Mouse (Mus musculus) right cerebral cortex, postnatal 4 days (tissue): Measurements from ENCODE around the gene Tomm20l.
"Not testable (repeated sequence)": the region's sequence is repeated elsewhere in the genome, so short reads cannot be mapped to it uniquely, and the experiment has no call there.

Experiments
- DNase-seq: peaks from one replicate; pipeline ENCODE4 v3.0.0-alpha.2; 2022

The Tomm20l gene

GRCm38 (mm10) chr12:71111331-71111730 lies at the start of gene Tomm20l:
TSS of gene Tomm20l (plus strand) at chr12:71111428.
- no peak for DNase-seq

- no peak for DNase-seq
These were observed 41.4 kb upstream of the Tomm20l start for GRCm38 (mm10) chr12:71069846-71070245.

DNA sequence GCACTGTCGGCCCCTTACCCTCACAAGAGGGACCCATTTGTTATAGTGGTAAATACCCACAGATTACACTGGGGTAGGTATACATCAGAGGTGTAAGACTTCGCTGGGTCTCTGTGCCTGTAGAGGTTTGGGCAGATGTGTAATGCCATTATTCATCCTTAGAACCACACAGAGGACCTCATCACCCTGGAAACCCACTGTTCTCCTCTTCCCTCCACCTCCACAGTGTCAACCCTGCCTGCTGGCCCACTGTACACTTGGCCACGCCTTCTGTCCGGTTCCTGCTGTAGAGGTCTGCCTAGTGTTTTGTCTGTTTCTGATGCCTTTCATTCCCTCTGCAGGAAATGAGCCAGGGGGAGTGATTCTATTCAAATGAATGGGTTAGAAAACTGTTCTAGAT lies 39.2 kb upstream of the Tomm20l start:
- DNase-seq: no peak

DNA sequence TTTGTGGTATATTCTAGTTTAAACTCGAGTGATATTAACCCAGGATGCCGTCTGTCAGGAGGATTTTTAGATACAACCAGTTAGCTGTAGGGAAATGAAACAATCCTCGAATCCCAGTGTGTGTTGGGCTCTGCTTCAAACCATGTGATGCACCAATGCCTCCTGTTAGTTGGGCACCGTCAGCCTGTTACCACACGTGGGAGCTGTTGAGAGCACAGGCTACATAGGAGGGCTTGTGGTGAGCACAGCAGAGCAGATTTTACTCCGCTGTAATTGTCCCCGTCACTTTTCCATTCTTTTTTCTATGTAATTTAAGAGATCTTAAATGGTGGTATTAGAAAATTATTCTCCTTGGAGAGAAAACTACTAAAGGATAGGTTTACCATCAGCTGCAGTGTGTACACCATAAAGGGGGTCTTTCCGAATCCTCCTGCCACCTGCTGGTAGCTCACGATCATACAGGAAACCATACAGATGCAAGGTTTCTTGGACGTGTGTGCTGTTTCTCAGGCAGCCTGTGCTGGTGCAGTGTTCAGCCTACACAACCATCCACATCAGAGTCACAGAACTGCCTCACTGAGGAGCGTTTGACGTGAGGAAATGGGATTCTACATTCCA lies 38.0 kb upstream of the Tomm20l start:
- DNase-seq: no peak

- DNase-seq: no peak
These were observed 24.9 kb upstream of the Tomm20l start for GRCm38 (mm10) chr12:71086331-71086730.

DNA sequence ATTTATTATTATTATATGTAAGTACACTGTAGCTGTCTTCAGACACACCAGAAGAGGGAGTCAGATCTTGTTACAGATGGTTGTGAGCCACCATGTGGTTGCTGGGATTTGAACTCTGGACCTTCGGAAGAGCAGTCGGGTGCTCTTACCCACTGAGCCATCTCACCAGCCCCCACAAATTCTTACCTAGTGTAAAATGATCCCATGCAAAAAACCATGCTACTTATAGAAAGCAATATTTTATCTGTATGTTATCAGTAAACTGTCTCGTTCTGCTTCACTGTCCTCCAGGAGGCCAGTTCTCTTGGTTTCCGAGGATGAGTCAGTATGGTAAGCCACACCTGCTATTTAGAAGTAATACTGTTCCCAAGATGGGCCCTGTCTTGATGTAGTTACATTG lies 7.0 kb upstream of the Tomm20l start:
- not testable (repeated sequence) for DNase-seq

GRCm38 (mm10) chr12:71107216-71107771 lies 3.9 kb upstream of the Tomm20l start:
- DNase-seq: no peak

DNA sequence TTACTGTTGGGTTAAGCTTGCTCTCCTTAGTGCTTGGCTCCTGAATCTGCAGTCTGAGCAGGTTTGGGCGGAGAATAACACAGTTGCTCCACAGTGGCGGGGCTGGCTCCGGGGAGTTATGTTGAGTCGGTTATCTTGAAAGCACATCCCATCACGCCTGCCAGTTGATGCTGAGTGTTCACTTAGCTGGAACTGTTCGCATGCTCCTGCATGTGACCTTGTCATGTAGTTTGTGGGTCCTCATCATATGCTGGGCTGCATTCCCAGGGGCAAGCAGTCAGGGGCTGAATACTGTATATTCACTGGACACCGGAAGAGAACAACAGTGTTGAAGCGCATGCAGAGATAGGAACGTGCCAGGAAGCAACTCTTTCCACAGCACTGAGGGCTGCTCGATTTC lies 1.8 kb downstream of the Tomm20l start:
- no peak for DNase-seq

GRCm38 (mm10) chr12:71113675-71114288 lies 2.6 kb downstream of the Tomm20l start:
- DNase-seq: peak; percentile 16

DNA sequence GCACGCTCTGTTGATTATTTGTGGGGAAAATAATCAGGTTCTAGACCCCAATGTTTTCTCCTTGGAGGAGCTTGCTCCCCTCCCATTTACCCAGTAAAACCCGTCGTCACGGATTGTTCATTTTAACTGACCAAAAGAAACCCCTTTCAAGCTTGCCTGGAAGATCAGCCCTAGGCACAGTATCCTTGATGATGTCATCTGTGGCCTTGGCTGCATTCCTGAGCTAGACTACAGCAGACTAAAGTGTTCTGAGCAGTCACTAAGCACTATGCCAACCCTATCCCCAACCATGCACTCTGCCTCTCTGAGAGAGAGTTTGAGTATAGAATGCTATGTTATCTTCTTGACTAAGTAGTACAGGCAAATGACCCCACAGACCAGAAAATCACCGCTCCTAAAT lies 5.2 kb downstream of the Tomm20l start:
- DNase-seq: no peak

- no peak for DNase-seq
These were observed 11.5 kb downstream of the Tomm20l start for GRCm38 (mm10) chr12:71122731-71123130.

- no peak for DNase-seq
These were observed 12.1 kb downstream of the Tomm20l start for GRCm38 (mm10) chr12:71123286-71123685.

DNA sequence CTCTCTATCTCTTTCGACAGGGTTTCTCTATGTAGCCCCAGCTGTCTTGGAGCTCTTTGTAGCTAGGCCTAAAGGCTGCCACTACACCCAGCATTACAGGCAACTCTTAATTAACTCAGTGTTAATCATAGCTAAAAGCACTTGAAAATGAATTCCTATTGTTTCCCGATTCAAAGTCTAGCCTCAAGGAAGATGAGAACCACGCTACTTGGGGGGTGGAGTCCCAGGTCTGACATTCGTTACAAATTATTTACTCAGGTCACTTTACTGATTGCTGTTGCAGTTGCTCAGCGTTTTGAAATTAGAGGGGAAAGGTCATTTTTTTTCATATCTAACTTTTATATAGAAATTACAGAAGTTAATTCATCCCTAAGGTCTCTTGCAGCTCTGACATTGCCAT lies 24.4 kb downstream of the Tomm20l start:
- no peak for DNase-seq

DNA sequence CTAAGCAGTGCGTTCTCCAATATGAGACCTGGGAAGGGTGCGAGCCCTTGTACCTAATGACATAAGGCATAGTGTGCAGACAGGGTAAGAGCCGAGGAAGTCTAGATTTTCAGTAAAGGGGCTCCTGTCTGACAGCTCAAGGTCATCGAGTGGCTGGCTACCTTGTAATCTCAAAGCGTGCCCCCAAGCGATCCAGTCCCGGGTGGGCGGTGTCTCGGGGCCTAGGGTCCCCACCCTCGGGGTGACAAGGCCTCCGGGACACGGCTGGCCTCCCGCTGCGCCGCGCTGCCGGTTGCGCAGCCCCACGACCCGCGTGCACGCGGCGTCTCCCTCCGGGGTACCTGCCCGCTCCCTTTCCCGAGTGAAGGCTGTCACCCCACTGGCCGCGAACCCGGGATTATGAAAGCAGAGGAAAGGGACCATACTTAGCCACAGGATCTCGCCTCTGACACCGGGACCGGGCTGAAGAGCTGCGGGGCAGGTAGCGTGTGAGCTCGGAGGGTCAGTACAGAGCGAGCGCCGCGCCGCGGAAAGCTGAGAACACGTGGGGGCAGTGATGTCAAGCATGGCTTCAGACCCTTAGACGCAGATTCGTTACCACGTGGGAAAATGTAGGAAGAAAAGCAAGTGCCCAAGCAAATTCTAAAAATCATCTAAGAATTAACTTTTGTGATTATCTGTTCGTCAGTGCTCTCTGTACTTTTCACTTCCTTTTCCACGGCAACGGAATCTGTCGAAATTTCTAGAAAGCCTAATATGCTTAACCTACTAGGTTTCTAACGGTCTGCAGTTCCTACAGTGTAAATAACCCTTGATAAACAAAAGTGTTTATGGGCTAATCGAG lies 25.1 kb downstream of the Tomm20l start, which contains the start of the genes Timm9 and 2700049A03Rik:
Timm9 (minus strand) TSS at position 555 of the 844 bp plus-strand sequence.
2700049A03Rik (plus strand) TSS at position 719 of the 844 bp plus-strand sequence.
- DNase-seq: peak; percentile 71

DNA sequence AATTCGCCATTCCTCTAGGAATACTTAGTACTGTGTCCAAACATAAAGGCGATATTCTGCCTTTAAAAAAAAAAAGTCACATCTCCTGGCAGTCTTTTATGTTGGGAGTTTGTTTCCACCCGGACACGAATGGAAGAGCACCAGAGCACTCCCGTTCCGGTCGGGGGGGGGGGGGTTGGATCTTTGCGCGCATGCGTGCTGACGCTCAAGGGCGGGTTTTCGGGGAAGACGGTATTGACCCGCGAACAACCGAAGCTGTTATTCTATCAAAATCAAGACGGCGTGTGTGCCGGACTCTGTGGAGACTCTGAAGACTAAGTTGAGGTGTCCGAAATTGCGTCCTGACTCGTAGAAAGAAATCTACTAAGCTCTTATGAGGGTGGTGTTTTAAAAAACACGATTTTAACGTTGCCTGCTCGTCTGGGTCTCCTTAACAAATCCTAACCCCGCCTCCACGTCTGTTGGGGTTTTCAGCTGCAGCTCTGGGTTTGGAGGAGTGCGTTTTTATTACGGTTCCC lies 25.8 kb downstream of the Tomm20l start:
- peak; percentile 88 for DNase-seq

GRCm38 (mm10) chr12:71137686-71138085 lies 26.5 kb downstream of the Tomm20l start:
- DNase-seq: no peak

DNA sequence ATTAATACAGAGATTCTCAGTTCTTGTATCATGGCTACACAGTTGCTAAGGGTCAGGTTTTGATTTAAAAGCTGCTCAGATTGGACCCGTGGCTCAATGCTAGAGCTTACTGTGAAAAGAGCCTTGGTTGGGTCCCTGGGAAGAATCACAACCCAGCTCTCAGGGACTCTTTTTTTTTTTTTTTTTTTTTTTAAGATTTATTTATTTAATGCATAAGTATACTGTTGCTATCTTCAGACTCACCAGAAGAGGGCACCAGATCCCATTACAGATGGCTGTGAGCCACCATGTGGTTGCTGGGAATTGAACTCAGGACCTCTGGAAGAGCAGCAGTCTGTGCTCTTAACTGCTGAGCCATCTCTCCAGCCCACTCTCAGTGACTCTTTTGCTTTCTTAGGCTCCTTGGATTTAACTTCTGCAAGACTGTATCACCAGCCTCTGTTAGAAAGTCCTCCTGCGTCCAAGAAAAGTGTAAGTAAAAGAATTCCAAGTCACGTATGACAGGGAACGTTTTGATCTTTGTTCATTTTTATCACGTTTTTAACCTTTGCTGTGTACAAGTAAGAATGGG lies 28.1 kb downstream of the Tomm20l start:
- DNase-seq: no peak

GRCm38 (mm10) chr12:71141189-71141588 lies 30.0 kb downstream of the Tomm20l start:
- no peak for DNase-seq

GRCm38 (mm10) chr12:71147641-71148040 lies 36.4 kb downstream of the Tomm20l start:
- peak; percentile 31 for DNase-seq

DNA sequence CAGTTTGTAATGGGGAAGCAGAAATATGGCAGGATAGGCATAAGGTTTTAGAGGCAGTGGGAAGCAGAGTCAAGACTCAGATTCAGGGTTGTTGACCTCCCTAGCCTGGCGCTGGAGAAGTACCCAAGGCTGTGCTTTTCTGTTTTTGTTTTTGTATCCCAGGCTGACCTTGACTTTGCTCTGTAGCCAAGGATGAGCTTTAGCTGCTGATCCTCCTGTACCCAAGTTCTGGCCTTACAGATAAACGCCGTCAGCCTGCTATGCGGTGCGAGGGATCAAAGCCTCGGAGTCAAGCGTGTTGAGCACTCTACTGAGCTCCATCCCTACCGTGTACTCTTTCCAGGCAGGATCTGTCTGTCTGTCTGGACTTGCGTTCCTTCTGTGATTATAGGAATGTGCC lies 37.6 kb downstream of the Tomm20l start:
- no peak for DNase-seq

DNA sequence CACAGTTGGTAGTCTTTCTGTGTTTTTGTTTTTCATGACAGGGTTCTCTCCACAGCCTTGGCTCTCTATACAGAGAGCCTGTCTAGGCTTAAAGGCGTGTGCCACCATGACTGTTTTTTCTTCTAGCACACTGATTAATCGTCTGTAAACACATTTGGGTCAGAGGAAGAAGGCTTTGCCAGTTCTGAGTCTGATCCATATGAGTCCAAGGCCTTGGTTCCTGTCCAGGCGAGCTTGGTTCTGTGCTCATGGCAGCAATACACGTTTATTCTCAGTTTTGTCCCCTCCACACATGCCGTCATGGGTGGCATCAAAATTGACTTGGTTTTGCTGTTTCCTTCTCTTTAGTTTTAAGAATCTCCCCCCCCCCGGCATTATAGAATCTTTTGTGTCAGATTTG lies 38.2 kb downstream of the Tomm20l start:
- DNase-seq: no peak

GRCm38 (mm10) chr12:71150167-71150566 lies 38.9 kb downstream of the Tomm20l start:
- no peak for DNase-seq

- DNase-seq: no peak
These were observed 43.8 kb downstream of the Tomm20l start for GRCm38 (mm10) chr12:71154979-71155378.
